Mouse (Mus musculus): ENCODE data around the gene Zfp341. TPM values are rescaled to one million over a fixed set of nuclear protein-coding genes. Genes with fewer than 3 reads are reported as not detected.

Zfp341 gene
- total and polyA plus RNA-seq, 3 experiments = 3.0 to 7.2 (median 3.6) TPM

- no peak for DNase-seq
These were observed 26.7 kb upstream of the Zfp341 start for GRCm38 (mm10) chr2:154586405-154586804.

GRCm38 (mm10) chr2:154589051-154589450, 24.0 kb upstream of the Zfp341 start:
- no peak for DNase-seq

GRCm38 (mm10) chr2:154591239-154591638, 21.9 kb upstream of the Zfp341 start:
- DNase-seq = no peak

- no peak for DNase-seq
These were observed 20.1 kb upstream of the Zfp341 start for GRCm38 (mm10) chr2:154593025-154593424.

- no peak for DNase-seq
These were observed 17.3 kb upstream of the Zfp341 start for GRCm38 (mm10) chr2:154595775-154596174.

GRCm38 (mm10) chr2:154597399-154597798, 15.7 kb upstream of the Zfp341 start:
- DNase-seq = no peak

GRCm38 (mm10) chr2:154600586-154600985, 12.5 kb upstream of the Zfp341 start:
- DNase-seq = no peak

- no peak for DNase-seq
These were observed 11.8 kb upstream of the Zfp341 start for GRCm38 (mm10) chr2:154601324-154601723.

GRCm38 (mm10) chr2:154603007-154603637, 10.0 kb upstream of the Zfp341 start:
- DNase-seq = no peak

- peak; percentile 99 for DNase-seq
These were observed 9.4 kb upstream of the Zfp341 start, which contains the start of gene Pxmp4 for GRCm38 (mm10) chr2:154603638-154604153. TSS of gene Pxmp4 (minus strand) at chr2:154603708.

- no peak for DNase-seq
These were observed 8.9 kb upstream of the Zfp341 start for GRCm38 (mm10) chr2:154604156-154604555.

GRCm38 (mm10) chr2:154606965-154607364, 6.1 kb upstream of the Zfp341 start:
- DNase-seq = no peak

- no peak for DNase-seq
These were observed 3.9 kb upstream of the Zfp341 start for GRCm38 (mm10) chr2:154609050-154609767.

GRCm38 (mm10) chr2:154614841-154615576, 1.9 kb downstream of the Zfp341 start:
- DNase-seq = no peak

GRCm38 (mm10) chr2:154615674-154616073, 2.6 kb downstream of the Zfp341 start:
- no peak for DNase-seq

- DNase-seq = no peak
These were observed 4.0 kb downstream of the Zfp341 start for GRCm38 (mm10) chr2:154617061-154617460.

- DNase-seq = no peak
These were observed 8.6 kb downstream of the Zfp341 start for GRCm38 (mm10) chr2:154621684-154622083.

- no peak for DNase-seq
These were observed 11.0 kb downstream of the Zfp341 start for GRCm38 (mm10) chr2:154624137-154624536.

GRCm38 (mm10) chr2:154630531-154630930, 17.4 kb downstream of the Zfp341 start:
- no peak for DNase-seq

GRCm38 (mm10) chr2:154632203-154632780, 19.2 kb downstream of the Zfp341 start:
- no peak for DNase-seq

- DNase-seq = no peak
These were observed 20.1 kb downstream of the Zfp341 start for GRCm38 (mm10) chr2:154633039-154633742.

Measured in adrenal gland, adult 2 months (tissue).